Mouse (Mus musculus): Measurements from ENCODE around the gene Tnnc2.

DNA sequence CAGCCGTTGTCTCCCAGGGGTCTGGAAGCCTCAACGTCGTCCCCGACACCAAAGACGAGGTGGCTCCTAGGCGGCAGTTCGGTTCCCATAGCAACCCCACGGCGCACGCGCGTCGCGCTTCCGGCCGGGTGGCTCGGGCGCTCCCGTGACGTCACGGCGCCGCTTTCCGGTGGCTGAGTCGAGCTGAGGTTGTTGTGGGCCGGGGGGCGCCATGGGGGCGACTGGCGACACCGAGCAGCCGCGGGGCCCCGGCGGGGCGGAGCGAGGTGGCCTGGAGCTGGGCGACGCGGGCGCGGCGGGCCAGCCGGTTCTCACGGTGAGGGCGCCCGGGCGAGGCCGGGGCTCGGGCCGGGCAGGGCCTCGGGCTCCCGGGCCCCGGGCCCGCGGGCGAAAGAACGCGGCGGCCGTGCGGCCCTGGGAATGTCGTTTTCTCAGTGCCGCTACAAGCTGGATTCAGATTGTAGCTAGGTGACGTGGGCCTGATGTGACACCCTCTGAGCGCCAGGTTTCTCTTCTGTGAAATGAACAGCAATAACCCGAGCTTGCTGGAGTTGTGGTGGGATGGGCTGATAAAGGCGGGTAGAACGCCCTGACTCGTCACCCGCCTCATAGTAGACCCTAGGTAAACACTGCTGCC, 33.8 kb downstream of the Tnnc2 start, which contains the start of the genes Wfdc3 and Dnttip1:
- peak; percentile 2 for TF ChIP-seq POLR2A (IDR thresholded peaks at IDR 0.05; ENCODE audit: low read depth, low read length)
- no peak for TF ChIP-seq CTCF (conservative IDR thresholded peaks at IDR 0.05; ENCODE audit: insufficient read depth, insufficient read length, low read depth, low read length)

Data from kidney, adult 2 months (tissue).